Mouse (Mus musculus) forebrain, embryonic 13.5 days (tissue): ENCODE data around the gene Smoc1. TPM values are rescaled to one million over a fixed set of nuclear protein-coding genes. Genes with fewer than 3 reads are reported as not detected.

Source experiments
- ATAC-seq: fragments of 200-750 bp; cut with Nextera tagmentation; 2 replicates; pipeline ENCODE4 v1.8.0; 2017
- H3K27ac ChIP-seq: fragments of 300-500 bp; sonication (generic); 2 replicates; pipeline ENCODE4 v1.5.1; 2015; ENCODE audit warnings: inconsistent platforms, mild to moderate bottlenecking, moderate library complexity
- H3K27me3 ChIP-seq: fragments of 300-500 bp; sonication (generic); 2 replicates; pipeline ENCODE4 v1.6.1; 2015; ENCODE audit warnings: mild to moderate bottlenecking, inconsistent platforms
- H3K36me3 ChIP-seq: fragments of 300-500 bp; sonication (generic); 2 replicates; pipeline ENCODE4 v1.6.1; 2015; ENCODE audit warnings: mild to moderate bottlenecking, inconsistent platforms; ENCODE audit not compliant: poor library complexity, severe bottlenecking
- H3K4me1 ChIP-seq: fragments of 300-500 bp; sonication (generic); 2 replicates; pipeline ENCODE4 v1.6.1; 2015; ENCODE audit warnings: inconsistent platforms
- H3K4me2 ChIP-seq: fragments of 300-500 bp; sonication (generic); 2 replicates; pipeline ENCODE4 v1.6.1; 2015; ENCODE audit warnings: inconsistent platforms, mild to moderate bottlenecking, moderate library complexity
- H3K4me3 ChIP-seq: fragments of 300-500 bp; sonication (generic); 2 replicates; pipeline ENCODE4 v1.5.1; 2015; ENCODE audit warnings: mild to moderate bottlenecking, inconsistent platforms
- H3K9ac ChIP-seq: fragments of 300-500 bp; sonication (generic); 2 replicates; pipeline ENCODE4 v1.6.1; 2015; ENCODE audit warnings: mild to moderate bottlenecking, inconsistent platforms
- H3K9me3 ChIP-seq: fragments of 300-500 bp; sonication (generic); replicated peaks from 2 replicates; pipeline ENCODE4 v1.6.1; 2016; ENCODE audit warnings: inconsistent platforms
- WGBS: fragments of 180-500 bp; shearing (Covaris S2); methylation state at CpG from one replicate; pipeline ENCODE4 v1.1.7; 2015; 5-methylcytosine and 5-hydroxymethylcytosine counted together
- polyA plus RNA-seq: library from polyadenylated mRNA; unstranded; fragments of >200 nt; fragmentation: Nextera tagmentation; extraction: Ambion mirVana; gene quantifications from 2 replicates; pipeline ENCODE4 v1.2.1, GENCODE M21; 2015

The Smoc1 gene
- polyA plus RNA-seq, 1 experiment from 2014 or later = 6.4 TPM

GRCm38 (mm10) chr12:80998528-80999221 lies 27.9 kb upstream of the Smoc1 start:
- Histone ChIP-seq H3K36me3 (no peaks in the 10 kb centered on the region), H3K4me1 (peaks cover 27% of the 10 kb centered on the region), H3K27me3 (peaks cover 34% of the 10 kb centered on the region), H3K4me3 (peak overlapping the region; percentile 27), H3K9ac (0 out of 2 replicates have a peak overlapping the region, but pooled peaks have one; percentile 27), H3K27ac (peak overlapping the region; percentile 48), H3K4me2 (peak overlapping the region; percentile 52), H3K9me3 (no peaks in the 10 kb centered on the region)
- WGBS = 1% methylated on average over 33 of the region's 33 CpGs
- ATAC-seq = peak; percentile 41

- peaks cover 39% of the 10 kb centered on the region for H3K27me3 ChIP-seq
- H3K36me3 ChIP-seq = no peaks in the 10 kb centered on the region
- no peak for ATAC-seq
- whole genome bisulfite sequencing = 68% methylated on average over 4 of the region's 4 CpGs
- no peak overlapping the region for H3K27ac ChIP-seq
- H3K4me2 ChIP-seq = no peak overlapping the region
- H3K9ac ChIP-seq = no peak overlapping the region
- no peaks in the 10 kb centered on the region for H3K9me3 ChIP-seq
- H3K4me1 ChIP-seq = peaks cover 27% of the 10 kb centered on the region
- no peak overlapping the region for H3K4me3 ChIP-seq
These were observed 25.7 kb upstream of the Smoc1 start for GRCm38 (mm10) chr12:81000924-81001323.

- Histone ChIP-seq H3K9ac (no peak overlapping the region), H3K4me3 (no peak overlapping the region), H3K27ac (peak overlapping the region; percentile 69), H3K4me1 (peaks cover 27% of the 10 kb centered on the region), H3K4me2 (peak overlapping the region; percentile 34), H3K36me3 (no peaks in the 10 kb centered on the region), H3K9me3 (no peaks in the 10 kb centered on the region), H3K27me3 (peaks cover 31% of the 10 kb centered on the region)
- 2% methylated on average over 13 of the region's 13 CpGs for WGBS
- peak; percentile 89 for ATAC-seq
These were observed 23.6 kb upstream of the Smoc1 start for GRCm38 (mm10) chr12:81002841-81003635.

- 0 out of 2 replicates have a peak, but pooled peaks cover 11% of the 10 kb centered on the region for H3K27me3 ChIP-seq
- H3K36me3 ChIP-seq = no peaks in the 10 kb centered on the region
- ATAC-seq = no peak
- H3K4me1 ChIP-seq = peaks cover 8% of the 10 kb centered on the region
- H3K9ac ChIP-seq = peak overlapping the region; percentile 18; the same call in 1 of the 2 replicates
- peak overlapping the region; percentile 21; the same call in 1 of the 2 replicates for H3K4me2 ChIP-seq
- H3K4me3 ChIP-seq = no peak overlapping the region
- H3K27ac ChIP-seq = no peak overlapping the region
- WGBS = 5% methylated on average over 3 of the region's 3 CpGs
- H3K9me3 ChIP-seq = no peaks in the 10 kb centered on the region
These were observed 16.8 kb upstream of the Smoc1 start for GRCm38 (mm10) chr12:81009813-81010212.

- no peak for ATAC-seq
- H3K27ac ChIP-seq = no peak overlapping the region
- peaks cover 8% of the 10 kb centered on the region for H3K4me1 ChIP-seq
- H3K27me3 ChIP-seq = 0 out of 2 replicates have a peak, but pooled peaks cover 3% of the 10 kb centered on the region
- H3K4me3 ChIP-seq = no peak overlapping the region
- H3K36me3 ChIP-seq = no peaks in the 10 kb centered on the region
- no peak overlapping the region for H3K4me2 ChIP-seq
- H3K9ac ChIP-seq = no peak overlapping the region
- WGBS = 96% methylated on average over 2 of the region's 2 CpGs
- no peaks in the 10 kb centered on the region for H3K9me3 ChIP-seq
These were observed 14.6 kb upstream of the Smoc1 start for GRCm38 (mm10) chr12:81011994-81012393.

- Histone ChIP-seq H3K9ac (no peak overlapping the region), H3K4me3 (no peak overlapping the region), H3K9me3 (no peaks in the 10 kb centered on the region), H3K4me2 (no peak overlapping the region), H3K27me3 (0 out of 2 replicates have a peak, but pooled peaks cover 3% of the 10 kb centered on the region), H3K36me3 (no peaks in the 10 kb centered on the region), H3K27ac (no peak overlapping the region), H3K4me1 (peaks cover 8% of the 10 kb centered on the region)
- ATAC-seq = no peak
- WGBS = 86% methylated on average over 11 of the region's 11 CpGs
These were observed 13.1 kb upstream of the Smoc1 start for GRCm38 (mm10) chr12:81013496-81013895.

GRCm38 (mm10) chr12:81017624-81018023 lies 9.0 kb upstream of the Smoc1 start:
- Histone ChIP-seq H3K27ac (no peak overlapping the region), H3K4me2 (no peak overlapping the region), H3K9ac (no peak overlapping the region), H3K9me3 (no peaks in the 10 kb centered on the region), H3K36me3 (no peaks in the 10 kb centered on the region), H3K4me3 (no peak overlapping the region), H3K4me1 (no peaks in the 10 kb centered on the region), H3K27me3 (no peaks in the 10 kb centered on the region)
- no peak for ATAC-seq
- WGBS = 93% methylated on average over 12 of the region's 12 CpGs

GRCm38 (mm10) chr12:81018516-81019279 lies 7.9 kb upstream of the Smoc1 start:
- Histone ChIP-seq H3K9ac (no peak overlapping the region), H3K36me3 (no peaks in the 10 kb centered on the region), H3K4me3 (no peak overlapping the region), H3K9me3 (no peaks in the 10 kb centered on the region), H3K27me3 (no peaks in the 10 kb centered on the region), H3K4me1 (no peaks in the 10 kb centered on the region), H3K27ac (no peak overlapping the region), H3K4me2 (no peak overlapping the region)
- no peak for ATAC-seq
- 84% methylated on average over 20 of the region's 20 CpGs for WGBS

GRCm38 (mm10) chr12:81019280-81019935 lies 7.2 kb upstream of the Smoc1 start:
- ATAC-seq = no peak
- Histone ChIP-seq H3K4me1 (no peaks in the 10 kb centered on the region), H3K9me3 (no peaks in the 10 kb centered on the region), H3K27ac (no peak overlapping the region), H3K27me3 (no peaks in the 10 kb centered on the region), H3K4me2 (no peak overlapping the region), H3K4me3 (no peak overlapping the region), H3K36me3 (no peaks in the 10 kb centered on the region), H3K9ac (no peak overlapping the region)
- 87% methylated on average over 7 of the region's 7 CpGs for WGBS

GRCm38 (mm10) chr12:81024407-81024806 lies 2.2 kb upstream of the Smoc1 start:
- H3K36me3 ChIP-seq = no peaks in the 10 kb centered on the region
- WGBS = 93% methylated on average over 7 of the region's 7 CpGs
- peaks cover 26% of the 10 kb centered on the region for H3K27me3 ChIP-seq
- H3K27ac ChIP-seq = no peak overlapping the region
- peaks cover 18% of the 10 kb centered on the region for H3K4me1 ChIP-seq
- no peak for ATAC-seq
- no peak overlapping the region for H3K9ac ChIP-seq
- H3K4me3 ChIP-seq = no peak overlapping the region
- H3K4me2 ChIP-seq = no peak overlapping the region
- H3K9me3 ChIP-seq = no peaks in the 10 kb centered on the region

GRCm38 (mm10) chr12:81024993-81025392 lies 1.6 kb upstream of the Smoc1 start:
- Histone ChIP-seq H3K9ac (no peak overlapping the region), H3K9me3 (no peaks in the 10 kb centered on the region), H3K36me3 (no peaks in the 10 kb centered on the region), H3K4me3 (no peak overlapping the region), H3K27me3 (peaks cover 26% of the 10 kb centered on the region), H3K4me2 (no peak overlapping the region), H3K27ac (no peak overlapping the region), H3K4me1 (peaks cover 18% of the 10 kb centered on the region)
- 63% methylated on average over 2 of the region's 2 CpGs for WGBS
- ATAC-seq = no peak
